In genomic region chr17:72993626-72994025, GRCm38 (mm10) we compare ENCODE assay signal across 27 mouse cellular contexts.
DNase-seq lines count a peak whose midpoint lies in the region; ATAC-seq lines count a peak whose summit lies in the region.
"Had no signal": no experiment of that assay in that cellular context is flagged by ENCODE, and none has a peak within 500 bp of the region (broad histone marks: within the 10 kb centered on the region; RNA-seq: fewer than 3 reads in every experiment).

No protein-coding gene starts in this region.

- no peak for ATAC-seq in hindbrain, embryonic 15.5 days (ENCODE audit: low FRiP score, low read depth)
- no peak for ATAC-seq in neural tube, embryonic 11.5 days (ENCODE audit: insufficient read depth, low FRiP score, low TSS enrichment)
- ATAC-seq: forebrain, embryonic 15.5 days; intestine, postnatal 0 days; Patski had no signal

- WGBS in heart, embryonic 10.5 days = 43% methylated on average over 7 of the region's 7 CpGs
- 24% methylated on average over 7 of the region's 7 CpGs for WGBS in hindbrain, embryonic 15.5 days
- WGBS in hindbrain, embryonic 10.5 days = 31% methylated on average over 7 of the region's 7 CpGs
- 20% methylated on average over 7 of the region's 7 CpGs for WGBS in neural tube, embryonic 11.5 days

- no peaks in the 10 kb centered on the region for H3K36me3 ChIP-seq in heart, embryonic 10.5 days
- H3K36me3 ChIP-seq in hindbrain, embryonic 15.5 days = no peaks in the 10 kb centered on the region
- no peaks in the 10 kb centered on the region for H3K36me3 ChIP-seq in hindbrain, embryonic 10.5 days
- H3K36me3 ChIP-seq in neural tube, embryonic 11.5 days (ENCODE audit: control insufficient read depth, insufficient read depth, low read length) = no peaks in the 10 kb centered on the region
- H3K36me3 ChIP-seq: embryonic facial prominence, embryonic 10.5 days; embryonic facial prominence, embryonic 13.5 days; forebrain, embryonic 12.5 days; forebrain, embryonic 15.5 days; G1E had no signal

- H3K4me3 ChIP-seq in heart, embryonic 10.5 days = no peak overlapping the region
- H3K4me3 ChIP-seq in hindbrain, embryonic 15.5 days = no peak overlapping the region
- no peak overlapping the region for H3K4me3 ChIP-seq in hindbrain, embryonic 10.5 days
- no peak overlapping the region for H3K4me3 ChIP-seq in neural tube, embryonic 11.5 days (ENCODE audit: low read depth, low read length)
- H3K4me3 ChIP-seq: embryonic facial prominence, embryonic 10.5 days; embryonic facial prominence, embryonic 13.5 days; erythroblast, embryonic 14.5 days; forebrain, embryonic 12.5 days; forebrain, embryonic 15.5 days had no signal

- peaks cover 47% of the 10 kb centered on the region for H3K4me1 ChIP-seq in heart, embryonic 10.5 days
- H3K4me1 ChIP-seq in hindbrain, embryonic 15.5 days (replicated peaks) = peaks cover 13% of the 10 kb centered on the region
- peaks cover 48% of the 10 kb centered on the region for H3K4me1 ChIP-seq in hindbrain, embryonic 10.5 days (replicated peaks)
- H3K4me1 ChIP-seq in neural tube, embryonic 11.5 days (ENCODE audit: control insufficient read depth, insufficient read depth, low read length) = peaks cover 13% of the 10 kb centered on the region

- H3K9ac ChIP-seq in hindbrain, embryonic 15.5 days = no peak overlapping the region
- no peak overlapping the region for H3K9ac ChIP-seq in neural tube, embryonic 11.5 days (ENCODE audit: low read length)
- H3K9ac ChIP-seq: embryonic facial prominence, embryonic 13.5 days; forebrain, embryonic 12.5 days; forebrain, embryonic 15.5 days had no signal

- H3K27me3 ChIP-seq in heart, embryonic 10.5 days (ENCODE audit: insufficient read depth, poor library complexity, severe bottlenecking) = no peaks in the 10 kb centered on the region
- H3K27me3 ChIP-seq in hindbrain, embryonic 15.5 days = no peaks in the 10 kb centered on the region
- H3K27me3 ChIP-seq in hindbrain, embryonic 10.5 days (ENCODE audit: insufficient read depth, poor library complexity, severe bottlenecking) = no peaks in the 10 kb centered on the region
- H3K27me3 ChIP-seq in neural tube, embryonic 11.5 days (ENCODE audit: control insufficient read depth, insufficient read depth, low read length) = no peaks in the 10 kb centered on the region
- H3K27me3 ChIP-seq: CH12.LX; embryonic facial prominence, embryonic 13.5 days; forebrain, embryonic 12.5 days; forebrain, embryonic 15.5 days; Patski had no signal

- 0 out of 2 replicates have a peak overlapping the region, but pooled peaks have one; percentile 7 for H3K27ac ChIP-seq in heart, embryonic 10.5 days
- H3K27ac ChIP-seq in hindbrain, embryonic 15.5 days (replicated peaks) = peak overlapping the region; percentile 14; the same call in 1 of the 2 replicates
- no peak overlapping the region for H3K27ac ChIP-seq in hindbrain, embryonic 10.5 days
- no peak overlapping the region for H3K27ac ChIP-seq in neural tube, embryonic 11.5 days (ENCODE audit: low read depth, low read length)
- H3K27ac ChIP-seq: embryonic facial prominence, embryonic 10.5 days; embryonic facial prominence, embryonic 13.5 days; forebrain, embryonic 12.5 days; forebrain, embryonic 15.5 days had no signal

- H3K9me3 ChIP-seq in heart, embryonic 10.5 days = no peaks in the 10 kb centered on the region
- no peaks in the 10 kb centered on the region for H3K9me3 ChIP-seq in hindbrain, embryonic 15.5 days
- H3K9me3 ChIP-seq in hindbrain, embryonic 10.5 days = no peaks in the 10 kb centered on the region
- H3K9me3 ChIP-seq in neural tube, embryonic 11.5 days (ENCODE audit: control insufficient read depth, low read length) = no peaks in the 10 kb centered on the region
- H3K9me3 ChIP-seq: embryonic facial prominence, embryonic 10.5 days; embryonic facial prominence, embryonic 13.5 days; forebrain, embryonic 12.5 days; forebrain, embryonic 15.5 days; G1E had no signal

- DNase-seq in heart, embryonic 10.5 days (ENCODE audit: low spot score) = no peak
- DNase-seq in heart, adult 18-20 months = no peak
- DNase-seq in hindbrain, embryonic 10.5 days (ENCODE audit: low spot score) = no peak
- peak; percentile 49 for DNase-seq in neural tube, embryonic 11.5 days (ENCODE audit: low spot score)
- no peak for DNase-seq in neural tube, embryonic 10.5 days (ENCODE audit: extremely low spot score, low spot score)
- DNase-seq in mesoderm, embryonic 11.5 days (ENCODE audit: low read depth, low spot score) = peak; percentile 57
- DNase-seq in frontal cortex, postnatal 36 days (ENCODE audit: low spot score in 2 of 2) = no peak
- DNase-seq: adrenal gland, postnatal 10 days; adrenal gland, postnatal 36 days; B cell, adult 2 months; cerebellum, adult 11 months; cerebellum, adult 2 months; cerebellum, adult 9-11 months; cerebellum, postnatal 25 days; gastrocnemius, postnatal 10 days; gastrocnemius, postnatal 36 days; kidney, adult 2 months had no signal

- no peak overlapping the region for H3K4me2 ChIP-seq in hindbrain, embryonic 15.5 days
- no peak overlapping the region for H3K4me2 ChIP-seq in neural tube, embryonic 11.5 days (ENCODE audit: low read depth)
- H3K4me2 ChIP-seq: embryonic facial prominence, embryonic 13.5 days; forebrain, embryonic 12.5 days; forebrain, embryonic 15.5 days had no signal

Comparison
In these comparisons a context has a peak if more than half of its experiments do, and no peak if none do; other contexts are left out.
1. DNase-seq: peak in neural tube, embryonic 11.5 days (single experiment) and mesoderm, embryonic 11.5 days (single experiment); none in heart, embryonic 10.5 days (single experiment), heart, adult 18-20 months (0 of 2), hindbrain, embryonic 10.5 days (single experiment), neural tube, embryonic 10.5 days (single experiment) and frontal cortex, postnatal 36 days (0 of 2).
2. H3K27ac ChIP-seq: peak in heart, embryonic 10.5 days (single experiment) and hindbrain, embryonic 15.5 days (single experiment); none in hindbrain, embryonic 10.5 days (single experiment) and neural tube, embryonic 11.5 days (single experiment).